Mouse (Mus musculus): Measurements from ENCODE around the gene Cdcp1. TPM values are rescaled to one million over a fixed set of nuclear protein-coding genes. Genes with fewer than 3 reads are reported as not detected.

The Cdcp1 gene
- polyA plus RNA-seq (2012; rRNA removed) = 8.0 and 11.1 TPM in 2 replicates

DNA sequence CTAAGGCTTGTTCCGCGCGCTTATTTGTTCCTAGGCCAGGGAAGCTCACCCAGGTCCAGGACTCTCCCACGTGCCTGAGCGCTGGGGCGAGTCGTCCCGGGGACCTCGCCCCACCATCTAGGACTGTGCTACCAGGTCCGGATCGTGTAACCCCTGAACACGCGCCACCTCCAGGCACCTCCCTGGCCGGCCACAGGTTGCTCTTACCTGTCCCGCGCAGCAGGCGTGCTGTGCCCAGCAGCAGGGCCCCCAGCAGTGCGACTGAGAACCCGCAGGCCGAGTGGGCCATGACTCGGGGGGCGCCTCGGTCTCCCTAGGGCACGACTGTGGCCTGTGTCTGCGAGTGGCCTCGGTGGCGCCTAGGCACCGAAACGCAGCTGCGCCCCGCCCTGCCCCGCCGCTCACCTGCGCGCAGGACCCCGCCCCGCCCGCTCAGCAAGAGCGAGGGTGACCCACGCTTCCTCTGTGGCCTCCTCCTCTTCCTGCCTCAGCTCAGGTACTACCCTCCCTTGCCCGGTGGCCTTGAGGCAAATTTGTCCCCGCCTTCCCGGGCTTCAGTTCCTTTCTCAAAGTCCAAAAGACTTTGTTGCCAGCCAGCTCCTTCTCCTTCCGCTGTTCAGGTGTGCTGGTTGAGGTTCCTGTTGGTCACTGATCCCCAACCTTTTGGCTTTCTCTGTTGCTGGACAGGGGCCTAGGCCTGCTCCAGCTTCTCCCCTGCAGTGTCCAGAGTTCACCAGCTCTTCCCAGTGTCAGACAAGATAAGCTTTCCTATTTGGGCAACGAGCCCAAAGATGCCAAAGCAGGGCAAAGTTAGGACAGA is at the start of gene Cdcp1:
TSS of gene Cdcp1 (minus strand) at position 418 of the 820 bp plus-strand sequence.

DNA sequence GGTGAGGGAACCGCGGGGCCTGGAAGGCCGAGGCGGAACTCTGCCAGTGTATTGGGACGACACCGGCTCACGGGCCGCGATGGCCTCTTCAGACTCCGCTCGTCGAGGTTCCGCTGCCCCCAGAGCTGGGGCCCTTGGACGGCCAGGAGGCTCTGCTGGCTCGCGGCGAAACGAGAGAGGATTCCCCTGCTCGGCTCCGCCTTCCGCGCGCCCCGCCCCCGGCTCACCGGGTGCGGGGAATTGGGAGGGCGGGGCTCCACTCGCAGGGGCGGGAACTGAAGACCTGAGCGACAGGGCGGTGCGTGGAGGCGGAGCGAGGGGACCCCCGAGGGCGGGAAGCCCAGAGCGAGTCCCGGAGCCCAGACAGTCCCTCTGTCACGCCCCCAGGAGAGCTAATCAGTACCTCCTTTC is 44.8 kb upstream of the Cdcp1 start, which contains the start of gene Tmem158:
TSS of gene Tmem158 (minus strand) at position 154 of the 411 bp plus-strand sequence.

DNA sequence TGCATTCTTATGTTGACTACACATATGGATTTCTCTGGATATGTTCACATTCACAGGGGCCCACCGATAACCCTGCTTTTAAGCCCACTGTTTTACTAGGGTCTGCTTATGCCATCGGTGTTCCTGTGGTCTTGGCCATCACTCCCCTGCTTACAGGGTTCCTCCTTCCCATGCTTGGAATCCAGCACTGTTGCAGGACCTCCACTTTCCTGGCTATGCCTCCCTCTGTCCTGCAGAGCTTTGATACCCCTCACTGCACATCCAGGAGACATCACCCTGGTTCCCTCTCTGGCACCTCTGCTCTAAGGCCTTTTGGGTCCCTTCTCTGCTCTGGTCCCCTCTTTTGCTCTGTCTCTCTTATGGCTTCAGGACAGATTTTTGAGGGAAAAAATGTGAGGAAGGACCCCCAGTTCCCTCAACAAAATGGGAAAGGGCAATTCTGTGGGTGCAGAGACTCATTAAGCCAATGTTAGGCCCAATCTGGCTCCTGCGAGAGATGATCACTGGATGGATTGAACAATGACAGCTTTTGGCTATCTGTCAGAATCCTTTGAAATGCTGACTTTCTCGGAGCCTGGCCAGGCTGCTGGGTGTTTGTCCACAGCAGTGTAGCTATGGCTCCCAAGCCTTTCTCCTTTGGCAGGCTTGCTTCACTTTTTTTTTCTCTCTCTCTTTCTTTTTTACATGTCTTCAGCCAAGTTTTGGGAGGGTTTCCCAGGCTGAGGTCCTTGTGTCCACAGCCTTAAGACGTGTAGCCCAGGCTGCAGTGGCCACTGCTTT is 65.4 kb downstream of the Cdcp1 start, which contains the start of gene Clec3b:
TSS of gene Clec3b (plus strand) at position 706 of the 780 bp plus-strand sequence.

Other genes with a start within 250 kb of the Cdcp1 start
- gene Tmem42, start 194.7 kb downstream of the Cdcp1 start, polyA plus RNA-seq (2012; rRNA removed) = 7.4 and 12.7 TPM in 2 replicates
- 0.10 TPM in 1 of 2 replicates, not detected in the other for gene Tgm4, start 181.3 kb downstream of the Cdcp1 start, polyA plus RNA-seq (2012; rRNA removed)
- gene Zdhhc3, start 102.8 kb downstream of the Cdcp1 start, polyA plus RNA-seq (2012; rRNA removed) = 88.3 and 186 TPM in 2 replicates
- 5.0 and 6.6 TPM in 2 replicates for gene Exosc7, start 102.8 kb downstream of the Cdcp1 start, polyA plus RNA-seq (2012; rRNA removed)
- 84.1 and 84.3 TPM in 2 replicates for gene Clec3b, start 65.1 kb downstream of the Cdcp1 start, polyA plus RNA-seq (2012; rRNA removed)
- 12.4 and 28.2 TPM in 2 replicates for gene Tmem158, start 44.7 kb upstream of the Cdcp1 start, polyA plus RNA-seq (2012; rRNA removed)
- gene Lars2, start 150.9 kb upstream of the Cdcp1 start, polyA plus RNA-seq (2012; rRNA removed) = 58.1 and 141 TPM in 2 replicates